Comparison of ENCODE assay signal across 8 mouse cellular contexts in the genomic region with DNA sequence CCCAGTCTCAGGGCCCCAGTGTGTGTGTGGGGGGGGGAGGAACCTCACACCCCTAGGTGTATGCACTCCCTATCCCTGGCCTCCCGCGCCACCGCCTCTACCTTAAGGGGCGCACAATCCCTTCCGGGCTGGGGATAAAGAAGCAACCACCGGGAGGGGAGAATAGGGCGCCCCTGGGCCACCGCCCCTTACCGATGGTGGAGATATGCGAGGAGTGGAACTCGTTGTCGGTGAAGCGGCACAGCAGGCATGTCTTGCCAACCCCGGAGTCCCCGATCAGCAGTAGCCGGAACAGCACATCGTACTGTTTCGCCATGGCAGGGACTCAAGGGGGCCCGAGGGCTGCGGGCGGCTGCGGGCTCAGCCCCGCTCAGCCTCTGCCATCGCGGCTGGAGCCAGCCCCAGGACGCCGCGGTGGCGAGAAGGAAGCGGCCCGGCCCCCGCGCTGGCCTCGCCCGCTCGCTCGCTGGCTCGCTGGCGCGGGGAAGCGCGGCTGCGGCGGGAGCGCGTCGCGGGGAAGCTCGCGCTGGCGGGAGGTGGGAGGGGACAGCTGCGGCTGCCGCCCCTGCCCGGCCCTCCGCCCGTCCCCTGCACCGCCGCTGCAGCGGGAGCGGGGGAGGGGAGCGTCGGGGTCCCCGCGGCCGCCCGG. TPM values are rescaled to one million over a fixed set of nuclear protein-coding genes. Genes with fewer than 3 reads are reported as not detected.
DNase-seq lines count a peak whose midpoint lies in the region; ATAC-seq and TF ChIP-seq lines count a peak whose summit lies in the region.

No protein-coding gene starts in this region.

- 0 out of 2 replicates have a peak, but pooled peaks have one; percentile 14 for ATAC-seq in heart, embryonic 13.5 days (ENCODE audit: extremely low read depth, insufficient number of reproducible peaks, low FRiP score, low TSS enrichment)
- peak; percentile 73 for ATAC-seq in megakaryocyte, adult 5-6 weeks (ENCODE audit: poor library complexity, severe bottlenecking)
- ATAC-seq in stomach, embryonic 15.5 days (ENCODE audit: insufficient read depth, low FRiP score, low read depth) = peak; percentile 41

- H3K9ac ChIP-seq in MEL (ENCODE audit: control insufficient read depth, low read depth, low read length, poor library complexity, severe bottlenecking) = peak overlapping the region; percentile 61
- H3K9ac ChIP-seq in heart, embryonic 13.5 days = peak overlapping the region; percentile 90
- peak overlapping the region; percentile 69 for H3K9ac ChIP-seq in stomach, embryonic 15.5 days

- no peaks in the 10 kb centered on the region for H3K9me3 ChIP-seq in MEL (replicated peaks; ENCODE audit: insufficient read depth, low read length)
- H3K9me3 ChIP-seq in heart, embryonic 13.5 days = no peaks in the 10 kb centered on the region
- H3K9me3 ChIP-seq in stomach, embryonic 15.5 days = no peaks in the 10 kb centered on the region

- DNase-seq in heart, adult 18-20 months = peak; percentile 12 to 24
- no peak for DNase-seq in heart, postnatal 25 days (ENCODE audit: low spot score)
- peak; percentile 45 for DNase-seq in MEL (ENCODE audit: low read depth, low spot score)
- peak; percentile 59 to 63 for DNase-seq in cerebellum, postnatal 36 days
- peak; percentile 54 to 63 for DNase-seq in kidney, postnatal 4 days

- no peak overlapping the region for H3K27ac ChIP-seq in MEL (ENCODE audit: control insufficient read depth, low read depth, low read length)
- no peak overlapping the region for H3K27ac ChIP-seq in heart, embryonic 13.5 days (replicated peaks)
- H3K27ac ChIP-seq in stomach, embryonic 15.5 days = peak overlapping the region; percentile 32; the same call in 1 of the 2 replicates

- TF ChIP-seq POLR2A in MEL (IDR thresholded peaks at IDR 0.05; ENCODE audit: control insufficient read depth in 1 of 2, insufficient read depth in 1 of 2, low read depth in 1 of 2, low read length in 2 of 2, poor library complexity in 1 of 2) = no peak

- H3K36me3 ChIP-seq in MEL (ENCODE audit: control insufficient read depth in 1 of 2, insufficient read depth in 2 of 2, low read length in 2 of 2) = 0 out of 4 replicates have a peak, but pooled peaks cover 0 to 4% of the 10 kb centered on the region in 2 experiments
- no peaks in the 10 kb centered on the region for H3K36me3 ChIP-seq in heart, embryonic 13.5 days
- no peaks in the 10 kb centered on the region for H3K36me3 ChIP-seq in stomach, embryonic 15.5 days

- H3K4me3 ChIP-seq in MEL (ENCODE audit: control insufficient read depth in 1 of 2, insufficient read depth in 1 of 2, low read depth in 2 of 2, low read length in 2 of 2) = peak overlapping the region; percentile 59 to 78
- H3K4me3 ChIP-seq in heart, embryonic 13.5 days = peak overlapping the region; percentile 76
- peak overlapping the region; percentile 62 for H3K4me3 ChIP-seq in stomach, embryonic 15.5 days (replicated peaks)

- peaks cover 0 to 17% of the 10 kb centered on the region in 2 experiments for H3K4me1 ChIP-seq in MEL (ENCODE audit: control insufficient read depth in 1 of 2, insufficient read depth in 2 of 2, low read length in 2 of 2)
- peaks cover 21% of the 10 kb centered on the region for H3K4me1 ChIP-seq in heart, embryonic 13.5 days
- peaks cover 33% of the 10 kb centered on the region for H3K4me1 ChIP-seq in stomach, embryonic 15.5 days

- under 1% methylated on average over 49 of the region's 66 CpGs for WGBS in heart, embryonic 13.5 days
- WGBS in stomach, embryonic 15.5 days = 1% methylated on average over 51 of the region's 66 CpGs

- intact Hi-C loops in heart, postnatal 25 days (cut with DNase I) = no loop called here

- H3K79me2 ChIP-seq in MEL (ENCODE audit: control insufficient read depth, insufficient read depth, low read length, poor library complexity) = no peaks in the 10 kb centered on the region; the same call in 1 of the 2 replicates

- TF ChIP-seq RAD21 in MEL (IDR thresholded peaks at IDR 0.05; ENCODE audit: low read depth, low read length) = no peak

- H3K4me2 ChIP-seq in heart, embryonic 13.5 days = peak overlapping the region; percentile 98
- peak overlapping the region; percentile 90 for H3K4me2 ChIP-seq in stomach, embryonic 15.5 days

- no peak for TF ChIP-seq EP300 in MEL (IDR thresholded peaks at IDR 0.05; ENCODE audit: low read depth in 1 of 2, low read length in 2 of 2)

- no peak for TF ChIP-seq CTCF in MEL (IDR thresholded peaks at IDR 0.05 in 2 of 3, conservative IDR thresholded peaks at IDR 0.05 in 1 of 3; ENCODE audit: control insufficient read depth in 1 of 3, insufficient read depth in 1 of 3, low read depth in 2 of 3, low read length in 3 of 3, poor library complexity in 1 of 3, severe bottlenecking in 1 of 3)

- H3K27me3 ChIP-seq in MEL (ENCODE audit: control insufficient read depth in 1 of 2, insufficient read depth in 2 of 2, low read length in 2 of 2) = peaks cover 1 to 2% of the 10 kb centered on the region in 2 experiments; a peak in 1 of 4 replicates
- H3K27me3 ChIP-seq in heart, embryonic 13.5 days (replicated peaks) = peaks cover 68% of the 10 kb centered on the region
- H3K27me3 ChIP-seq in stomach, embryonic 15.5 days (replicated peaks) = no peaks in the 10 kb centered on the region

TF ChIP-seq in MEL, 35 proteins besides CTCF, POLR2A, EP300 and RAD21:
- TF ChIP-seq MXI1 (IDR thresholded peaks at IDR 0.05; ENCODE audit: low read depth, low read length) (no peak), MYB (IDR thresholded peaks at IDR 0.05; ENCODE audit: low read depth, low read length) (no peak), ELF1 (IDR thresholded peaks at IDR 0.05; ENCODE audit: low read depth, low read length) (no peak)

RNA-seq across cellular contexts. Expression of a gene that starts 0.6 kb away (rescaled TPM):
- under 1 TPM; 0.42 to 0.62 TPM for total RNA-seq in heart, adult 18-20 months (2021)
- 1 to 10 TPM in 1 of 2 experiments, under 1 TPM in 1; 0.45 to 1.3 TPM for total RNA-seq in heart, postnatal 25 days (2021)
- total RNA-seq in MEL (2012; rRNA removed) = 2.7 and 3.4 TPM in 2 replicates
- 10 to 100 TPM in 1 of 2 experiments, not detected in 1; 22.7 TPM for polyA plus RNA-seq in MEL (2012; ENCODE audit: insufficient read depth in 1 of 2, insufficient read length in 2 of 2, low read depth in 1 of 2, low replicate concordance in 2 of 2, missing spikeins in 1 of 2)
- polyA plus RNA-seq in heart, embryonic 13.5 days (2015; fragmentation: Nextera tagmentation; extraction: Ambion mirVana) = 3.8 and 4.1 TPM in 2 replicates
- not detected in 2 replicates for total RNA-seq in megakaryocyte, adult 5-6 weeks (2015)
- total RNA-seq in megakaryocyte, adult 5-6 weeks (2017) = not detected in 2 replicates
- 32.3 and 37.8 TPM in 2 replicates for polyA plus RNA-seq in stomach, embryonic 15.5 days (2015; fragmentation: Nextera tagmentation; extraction: Ambion mirVana)

RNA-seq across cellular contexts. Expression of a gene that starts 26.8 kb away (rescaled TPM):
- under 1 TPM in 1 of 2 experiments, not detected in 1; 0.80 TPM for total RNA-seq in heart, adult 18-20 months (2021)
- total RNA-seq in heart, postnatal 25 days (2021) = not detected
- total RNA-seq in MEL (2012; rRNA removed) = not detected in 2 replicates
- not detected for polyA plus RNA-seq in MEL (2012; ENCODE audit: insufficient read depth in 1 of 2, insufficient read length in 2 of 2, low read depth in 1 of 2, low replicate concordance in 2 of 2, missing spikeins in 1 of 2)
- polyA plus RNA-seq in heart, embryonic 13.5 days (2015; fragmentation: Nextera tagmentation; extraction: Ambion mirVana) = 0.72 and 1.7 TPM in 2 replicates
- not detected in 2 replicates for total RNA-seq in megakaryocyte, adult 5-6 weeks (2015)
- not detected in 2 replicates for total RNA-seq in megakaryocyte, adult 5-6 weeks (2017)
- polyA plus RNA-seq in stomach, embryonic 15.5 days (2015; fragmentation: Nextera tagmentation; extraction: Ambion mirVana) = 87.7 and 108 TPM in 2 replicates

RNA-seq across cellular contexts. Expression of a gene that starts 56.7 kb away (rescaled TPM):
- total RNA-seq in heart, adult 18-20 months (2021) = 10 to 100 TPM; 11.0 to 15.6 TPM
- 10 to 100 TPM; 13.0 to 14.3 TPM for total RNA-seq in heart, postnatal 25 days (2021)
- 9.6 and 11.7 TPM in 2 replicates for total RNA-seq in MEL (2012; rRNA removed)
- 10 to 100 TPM in 1 of 2 experiments, not detected in 1; 28.5 TPM for polyA plus RNA-seq in MEL (2012; ENCODE audit: insufficient read depth in 1 of 2, insufficient read length in 2 of 2, low read depth in 1 of 2, low replicate concordance in 2 of 2, missing spikeins in 1 of 2)
- polyA plus RNA-seq in heart, embryonic 13.5 days (2015; fragmentation: Nextera tagmentation; extraction: Ambion mirVana) = 25.9 and 26.5 TPM in 2 replicates
- total RNA-seq in megakaryocyte, adult 5-6 weeks (2015) = 3.1 and 5.2 TPM in 2 replicates
- 2.2 and 2.8 TPM in 2 replicates for total RNA-seq in megakaryocyte, adult 5-6 weeks (2017)
- 33.7 and 35.7 TPM in 2 replicates for polyA plus RNA-seq in stomach, embryonic 15.5 days (2015; fragmentation: Nextera tagmentation; extraction: Ambion mirVana)

RNA-seq across cellular contexts. Expression of a gene that starts 56.8 kb away (rescaled TPM):
- 10 to 100 TPM; 91.6 to 92.1 TPM for total RNA-seq in heart, adult 18-20 months (2021)
- 10 to 100 TPM; 84.7 to 90.6 TPM for total RNA-seq in heart, postnatal 25 days (2021)
- 180 and 186 TPM in 2 replicates for total RNA-seq in MEL (2012; rRNA removed)
- polyA plus RNA-seq in MEL (2012; ENCODE audit: insufficient read depth in 1 of 2, insufficient read length in 2 of 2, low read depth in 1 of 2, low replicate concordance in 2 of 2, missing spikeins in 1 of 2) = 10 to 100 TPM in 1 of 2 experiments, not detected in 1; 74.9 TPM
- 155 and 187 TPM in 2 replicates for polyA plus RNA-seq in heart, embryonic 13.5 days (2015; fragmentation: Nextera tagmentation; extraction: Ambion mirVana)
- total RNA-seq in megakaryocyte, adult 5-6 weeks (2015) = 43.5 and 78.3 TPM in 2 replicates
- total RNA-seq in megakaryocyte, adult 5-6 weeks (2017) = 32.6 and 37.0 TPM in 2 replicates
- polyA plus RNA-seq in stomach, embryonic 15.5 days (2015; fragmentation: Nextera tagmentation; extraction: Ambion mirVana) = 145 and 147 TPM in 2 replicates

Comparison
In these comparisons a context has a peak if more than half of its experiments do, and no peak if none do; other contexts are left out.
1. ATAC-seq: peak in every context shown above with its lines; median percentile 73 in megakaryocyte, adult 5-6 weeks; 41 in stomach, embryonic 15.5 days; 14 in heart, embryonic 13.5 days.